Mouse (Mus musculus): ENCODE results near the gene Edc3. TPM values are rescaled to one million over a fixed set of nuclear protein-coding genes. Genes with fewer than 3 reads are reported as not detected.

Gene Edc3
- polyA plus RNA-seq, 1 experiment = 16.8 TPM

- Histone ChIP-seq H3K79me3 (ENCODE audit: low read depth) (peaks cover 20% of the 10 kb centered on the region), H3K27me3 (ENCODE audit: control insufficient read depth, insufficient read depth, insufficient read length) (no peaks in the 10 kb centered on the region), H3ac (ENCODE audit: control insufficient read depth, insufficient read length, low read depth) (no peak overlapping the region), H3K4me3 (ENCODE audit: insufficient read depth, poor library complexity, severe bottlenecking) (no peak overlapping the region), H3K79me2 (ENCODE audit: control insufficient read depth, insufficient read depth) (peaks cover 44% of the 10 kb centered on the region), H3K36me3 (ENCODE audit: control insufficient read depth, insufficient read depth) (peaks cover 89% of the 10 kb centered on the region)
- TF ChIP-seq USF1 (IDR thresholded peaks at IDR 0.05; ENCODE audit: low read depth) = no peak
- TF ChIP-seq MYOG (IDR thresholded peaks at IDR 0.05; ENCODE audit: control insufficient read depth, extremely low read depth, insufficient read length) = no peak
Observed at GRCm38 (mm10) chr9:57757578-57757977, 49.2 kb downstream of the Edc3 start.

- Histone ChIP-seq H3K4me3 (ENCODE audit: insufficient read depth, poor library complexity, severe bottlenecking) (no peak overlapping the region), H3ac (ENCODE audit: control insufficient read depth, insufficient read length, low read depth) (no peak overlapping the region), H3K27me3 (ENCODE audit: control insufficient read depth, insufficient read depth, insufficient read length) (no peaks in the 10 kb centered on the region), H3K79me2 (ENCODE audit: control insufficient read depth, insufficient read depth) (peaks cover 53% of the 10 kb centered on the region), H3K36me3 (ENCODE audit: control insufficient read depth, insufficient read depth) (peaks cover 80% of the 10 kb centered on the region), H3K79me3 (ENCODE audit: low read depth) (peaks cover 30% of the 10 kb centered on the region)
- TF ChIP-seq CTCF (IDR thresholded peaks at IDR 0.05; ENCODE audit: control insufficient read depth, insufficient read depth, insufficient read length) (no peak), FOSL1 (IDR thresholded peaks at IDR 0.05; ENCODE audit: insufficient read depth, low read length, poor library complexity, severe bottlenecking) (no peak), CEBPB (IDR thresholded peaks at IDR 0.05; ENCODE audit: low read depth) (no peak), MYOD1 (IDR thresholded peaks at IDR 0.05; ENCODE audit: control insufficient read depth, insufficient read length, low read depth) (no peak), MYOG (IDR thresholded peaks at IDR 0.05; ENCODE audit: control insufficient read depth, extremely low read depth, insufficient read length) (no peak)
Observed at GRCm38 (mm10) chr9:57758528-57758927, 50.2 kb downstream of the Edc3 start.

GRCm38 (mm10) chr9:57759289-57759688 is 50.9 kb downstream of the Edc3 start:
- peaks cover 61% of the 10 kb centered on the region for H3K79me2 ChIP-seq (ENCODE audit: control insufficient read depth, insufficient read depth)
- no peak overlapping the region for H3ac ChIP-seq (ENCODE audit: control insufficient read depth, insufficient read length, low read depth)
- TF ChIP-seq CTCF (IDR thresholded peaks at IDR 0.05; ENCODE audit: control insufficient read depth, insufficient read depth, insufficient read length) (peak; percentile 96), MYOG (IDR thresholded peaks at IDR 0.05; ENCODE audit: control insufficient read depth, extremely low read depth, insufficient read length) (no peak)
- no peaks in the 10 kb centered on the region for H3K27me3 ChIP-seq (ENCODE audit: control insufficient read depth, insufficient read depth, insufficient read length)
- H3K4me3 ChIP-seq (ENCODE audit: insufficient read depth, poor library complexity, severe bottlenecking) = no peak overlapping the region
- H3K79me3 ChIP-seq (ENCODE audit: low read depth) = peaks cover 37% of the 10 kb centered on the region
- peaks cover 72% of the 10 kb centered on the region for H3K36me3 ChIP-seq (ENCODE audit: control insufficient read depth, insufficient read depth)

GRCm38 (mm10) chr9:57760416-57761146 is 52.2 kb downstream of the Edc3 start:
- Histone ChIP-seq H3K79me3 (ENCODE audit: low read depth) (peaks cover 39% of the 10 kb centered on the region), H3ac (ENCODE audit: control insufficient read depth, insufficient read length, low read depth) (no peak overlapping the region), H3K36me3 (ENCODE audit: control insufficient read depth, insufficient read depth) (peaks cover 59% of the 10 kb centered on the region), H3K27me3 (ENCODE audit: control insufficient read depth, insufficient read depth, insufficient read length) (no peaks in the 10 kb centered on the region), H3K4me3 (ENCODE audit: insufficient read depth, poor library complexity, severe bottlenecking) (no peak overlapping the region), H3K79me2 (ENCODE audit: control insufficient read depth, insufficient read depth) (peaks cover 66% of the 10 kb centered on the region)
- no peak for TF ChIP-seq CEBPB (IDR thresholded peaks at IDR 0.05; ENCODE audit: low read depth)

GRCm38 (mm10) chr9:57761563-57762551 is 53.5 kb downstream of the Edc3 start:
- peaks cover 53% of the 10 kb centered on the region for H3K36me3 ChIP-seq (ENCODE audit: control insufficient read depth, insufficient read depth)

GRCm38 (mm10) chr9:57762563-57762991 is 54.2 kb downstream of the Edc3 start:
- Histone ChIP-seq H3ac (ENCODE audit: control insufficient read depth, insufficient read length, low read depth) (no peak overlapping the region), H3K4me3 (ENCODE audit: insufficient read depth, poor library complexity, severe bottlenecking) (no peak overlapping the region), H3K79me2 (ENCODE audit: control insufficient read depth, insufficient read depth) (peaks cover 66% of the 10 kb centered on the region)

More at GRCm38 (mm10) chr9:57761563-57762551, 53.5 kb downstream of the Edc3 start:
- Histone ChIP-seq H3K4me3 (ENCODE audit: insufficient read depth, poor library complexity, severe bottlenecking) (no peak overlapping the region), H3K79me2 (ENCODE audit: control insufficient read depth, insufficient read depth) (peaks cover 66% of the 10 kb centered on the region), H3ac (ENCODE audit: control insufficient read depth, insufficient read length, low read depth) (no peak overlapping the region), H3K79me3 (ENCODE audit: low read depth) (peaks cover 39% of the 10 kb centered on the region), H3K27me3 (ENCODE audit: control insufficient read depth, insufficient read depth, insufficient read length) (no peaks in the 10 kb centered on the region)
- TF ChIP-seq MYOD1 (IDR thresholded peaks at IDR 0.05; ENCODE audit: control insufficient read depth, insufficient read length, low read depth) (no peak), MAX (IDR thresholded peaks at IDR 0.05) (no peak), MYOG (IDR thresholded peaks at IDR 0.05; ENCODE audit: control insufficient read depth, extremely low read depth, insufficient read length) (no peak), CEBPB (IDR thresholded peaks at IDR 0.05; ENCODE audit: low read depth) (no peak), USF1 (IDR thresholded peaks at IDR 0.05; ENCODE audit: low read depth) (no peak), CTCF (IDR thresholded peaks at IDR 0.05; ENCODE audit: control insufficient read depth, insufficient read depth, insufficient read length) (no peak), FOSL1 (IDR thresholded peaks at IDR 0.05; ENCODE audit: insufficient read depth, low read length, poor library complexity, severe bottlenecking) (no peak)

More at GRCm38 (mm10) chr9:57762563-57762991, 54.2 kb downstream of the Edc3 start:
- no peaks in the 10 kb centered on the region for H3K27me3 ChIP-seq (ENCODE audit: control insufficient read depth, insufficient read depth, insufficient read length)
- peaks cover 39% of the 10 kb centered on the region for H3K79me3 ChIP-seq (ENCODE audit: low read depth)
- H3K36me3 ChIP-seq (ENCODE audit: control insufficient read depth, insufficient read depth) = peaks cover 46% of the 10 kb centered on the region
- TF ChIP-seq USF1 (IDR thresholded peaks at IDR 0.05; ENCODE audit: low read depth) (no peak), CEBPB (IDR thresholded peaks at IDR 0.05; ENCODE audit: low read depth) (no peak), CTCF (IDR thresholded peaks at IDR 0.05; ENCODE audit: control insufficient read depth, insufficient read depth, insufficient read length) (peak; percentile 8), MYOD1 (IDR thresholded peaks at IDR 0.05; ENCODE audit: control insufficient read depth, insufficient read length, low read depth) (no peak), FOSL1 (IDR thresholded peaks at IDR 0.05; ENCODE audit: insufficient read depth, low read length, poor library complexity, severe bottlenecking) (no peak)

Measured in C2C12 (cell line).